Mouse (Mus musculus) spleen, embryonic (tissue): ENCODE results near the gene Fbrsl1.

ENCODE experiments used
- CTCF ChIA-PET: fragments of 350-600 bp; sonication (Branson Sonifier 250); formaldehyde crosslinking; loops from one replicate; lab custom pipeline; 2022; lab: Charles Lee

Gene Fbrsl1

GRCm38 (mm10) chr5:110415806-110416700 is 32.2 kb downstream of the Fbrsl1 start:
- CTCF ChIA-PET, result interaction anchor here (0.6 kb wide), 1 partner anchor 10 kb away, joined by 3 read pairs; no protein-coding TSS in a partner anchor

GRCm38 (mm10) chr5:110415022-110415421 is 33.3 kb downstream of the Fbrsl1 start:
- CTCF ChIA-PET, result no interaction called here

DNA sequence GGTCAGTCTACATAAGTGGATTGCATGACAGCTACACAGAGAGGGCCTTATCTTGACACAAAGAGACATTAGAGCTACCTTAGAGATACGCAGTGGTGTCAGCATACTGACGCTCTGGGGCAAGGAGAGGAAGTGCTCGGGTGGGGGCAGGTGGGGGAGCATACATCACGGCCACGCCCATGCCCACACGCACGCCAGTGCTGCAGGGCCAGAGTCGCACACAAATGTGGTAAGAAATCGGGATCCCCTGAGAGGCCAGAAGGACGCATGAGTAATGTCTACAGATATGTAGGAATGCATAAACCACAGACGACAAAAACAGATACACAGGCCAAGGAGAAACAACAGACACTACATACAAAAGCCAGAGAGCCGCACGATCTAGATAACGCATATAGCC is 35.3 kb downstream of the Fbrsl1 start:
- CTCF ChIA-PET, result no interaction called here

DNA sequence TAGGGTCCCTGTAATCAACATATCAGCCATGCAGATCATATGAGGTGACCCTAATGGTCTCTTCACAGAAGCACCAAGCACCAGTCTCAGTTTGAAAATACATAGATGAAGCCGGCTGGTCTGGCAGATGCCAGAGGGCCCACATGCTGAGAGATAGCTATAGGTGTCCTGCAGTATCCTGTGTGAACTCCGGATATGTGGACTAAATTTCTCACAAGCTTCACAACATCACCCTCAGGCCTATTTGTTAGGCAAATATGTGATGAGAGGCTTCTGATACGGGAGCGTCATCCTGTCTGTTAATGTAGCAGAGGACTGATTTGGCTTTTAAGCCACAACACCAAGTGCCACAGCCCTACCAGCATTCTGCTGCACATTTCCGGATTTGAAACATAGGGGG is 37.9 kb downstream of the Fbrsl1 start:
- CTCF ChIA-PET, result no interaction called here

DNA sequence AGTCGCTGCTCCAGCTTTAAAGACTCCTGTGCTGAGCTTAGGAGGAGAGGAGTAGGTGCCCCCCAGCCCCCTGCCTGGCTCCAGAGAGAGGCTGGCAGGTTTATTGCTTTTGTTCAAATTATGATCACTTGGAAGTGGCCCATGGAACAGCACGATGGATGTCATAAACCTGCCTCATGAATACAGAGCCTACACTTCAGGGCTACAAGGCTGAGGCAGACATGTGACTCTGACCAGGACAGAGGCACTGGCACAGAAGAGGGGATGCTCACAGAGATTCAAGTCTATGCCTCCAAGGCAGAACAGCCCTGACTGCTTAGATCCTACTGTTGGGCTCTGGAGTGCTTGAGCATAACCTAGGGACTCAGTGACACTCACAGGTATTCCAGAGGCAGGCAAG is 39.3 kb downstream of the Fbrsl1 start:
- CTCF ChIA-PET, result no interaction called here

DNA sequence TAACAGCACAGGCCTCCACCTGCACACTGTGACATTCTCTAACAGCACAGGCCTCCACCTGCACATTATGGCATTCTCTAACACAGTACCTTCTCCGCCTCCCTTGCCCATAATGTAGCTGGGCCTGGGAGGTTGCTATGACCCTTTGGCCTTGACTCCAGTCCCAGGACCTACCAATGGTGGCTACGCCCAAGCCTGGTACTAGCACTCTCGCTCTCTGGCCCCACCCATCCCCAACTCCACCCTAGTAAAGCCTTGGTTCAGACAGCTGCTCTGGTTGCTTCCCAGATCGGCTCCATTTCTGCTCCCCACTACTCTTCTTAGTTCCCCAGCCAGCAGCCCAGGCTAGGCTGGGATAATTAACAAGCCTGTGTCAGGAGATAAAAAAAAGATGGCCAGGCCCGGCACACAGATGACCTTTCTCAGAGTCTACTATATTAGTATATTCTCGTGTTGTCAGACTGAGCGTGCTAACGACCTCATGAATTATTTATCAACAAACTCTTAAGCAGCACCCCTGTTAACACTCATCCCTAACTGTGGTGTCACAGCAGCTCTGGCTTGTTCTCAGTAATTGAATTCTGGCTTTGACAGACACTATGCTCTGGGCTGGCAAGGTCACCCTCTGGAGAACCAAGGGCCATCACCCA is 42.1 kb downstream of the Fbrsl1 start:
- CTCF ChIA-PET, result interaction anchor here (0.9 kb wide), 1 partner anchor 9 kb away, joined by 3 read pairs; no protein-coding TSS in a partner anchor

GRCm38 (mm10) chr5:110403931-110404330 is 44.4 kb downstream of the Fbrsl1 start:
- CTCF ChIA-PET, result no interaction called here

DNA sequence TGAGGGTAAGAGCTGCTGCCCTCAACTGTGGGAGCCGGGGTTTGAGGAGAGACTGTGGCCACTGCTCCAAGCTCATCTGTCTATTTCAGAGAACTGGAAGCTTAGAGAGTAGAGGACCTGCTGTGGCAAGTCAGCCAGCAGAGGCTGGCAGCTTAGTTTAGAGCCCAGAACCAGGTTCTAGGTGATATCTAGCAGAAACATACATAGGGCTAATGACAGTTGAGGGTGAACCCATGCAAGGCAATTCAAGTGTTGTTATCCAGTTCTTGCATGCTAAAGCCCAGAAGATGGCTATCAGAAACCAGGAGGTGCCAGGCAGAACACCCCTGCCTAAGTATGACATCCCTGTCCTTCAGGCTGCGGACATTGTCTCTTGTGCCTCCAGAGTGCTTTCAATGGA is 45.7 kb downstream of the Fbrsl1 start:
- CTCF ChIA-PET, result interaction anchor here (0.5 kb wide), 1 partner anchor 1231 kb away, joined by 7 read pairs; no protein-coding TSS in a partner anchor

DNA sequence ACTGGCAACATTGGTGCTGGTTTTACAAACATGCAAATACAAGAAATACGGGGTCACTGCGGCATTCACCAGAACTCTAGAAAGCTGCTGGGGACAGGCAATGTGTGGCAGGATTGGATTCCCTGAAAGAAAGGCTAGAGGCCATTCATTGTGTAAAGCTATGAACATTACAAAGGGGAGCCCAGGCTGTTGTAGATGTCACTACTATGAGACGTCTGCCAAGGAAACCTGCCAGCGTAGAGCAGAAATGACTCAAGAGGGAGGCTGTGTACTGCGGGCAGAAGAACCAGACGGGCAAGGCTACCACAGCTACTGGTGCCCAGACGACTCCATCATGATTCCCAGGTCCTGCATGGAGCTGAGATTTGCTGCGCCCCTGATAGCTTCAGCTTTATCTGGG is 47.2 kb downstream of the Fbrsl1 start:
- CTCF ChIA-PET, result no interaction called here

- CTCF ChIA-PET, result no interaction called here
Observed at GRCm38 (mm10) chr5:110395006-110395661, 53.2 kb downstream of the Fbrsl1 start.

DNA sequence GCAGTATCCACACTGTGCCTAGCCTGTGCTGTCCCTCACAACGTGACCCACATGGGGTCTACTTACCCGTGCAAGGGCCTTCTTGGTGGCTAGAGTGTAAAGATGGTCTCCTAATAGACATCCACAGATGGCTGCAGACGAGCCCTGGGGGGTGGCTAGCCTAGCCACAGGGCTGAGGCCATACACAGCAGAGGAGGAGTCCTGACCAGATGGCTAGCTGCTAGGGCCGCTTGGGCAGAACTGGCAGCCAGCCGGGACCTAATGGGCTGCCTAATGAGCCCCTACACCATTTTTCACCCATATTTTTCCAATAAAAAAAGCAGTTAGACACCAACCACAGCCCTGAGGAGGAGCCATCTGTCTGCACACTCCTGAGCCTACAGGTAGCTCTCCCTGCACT is 55.6 kb downstream of the Fbrsl1 start:
- CTCF ChIA-PET, result no interaction called here

GRCm38 (mm10) chr5:110390631-110391030 is 57.7 kb downstream of the Fbrsl1 start:
- CTCF ChIA-PET, result no interaction called here

DNA sequence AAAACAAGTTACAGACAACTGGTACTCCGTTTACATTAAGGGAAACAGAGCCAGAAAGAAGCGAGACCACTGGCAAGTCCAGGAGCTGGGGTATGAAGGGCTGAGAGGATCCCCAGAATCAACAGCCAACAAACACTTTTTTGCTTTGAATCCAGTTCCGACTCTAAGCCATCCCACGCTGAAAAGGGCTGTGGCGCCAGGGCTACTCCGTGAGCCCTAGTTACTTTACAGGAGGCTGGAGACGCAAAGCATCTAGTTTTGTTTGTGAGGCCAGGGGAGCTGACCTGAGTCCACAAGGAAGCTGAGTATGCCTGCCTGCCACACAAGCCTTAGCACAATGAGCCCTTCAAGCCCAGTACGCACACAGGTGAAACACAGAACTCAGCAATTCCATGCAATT is 61.0 kb downstream of the Fbrsl1 start:
- CTCF ChIA-PET, result no interaction called here

DNA sequence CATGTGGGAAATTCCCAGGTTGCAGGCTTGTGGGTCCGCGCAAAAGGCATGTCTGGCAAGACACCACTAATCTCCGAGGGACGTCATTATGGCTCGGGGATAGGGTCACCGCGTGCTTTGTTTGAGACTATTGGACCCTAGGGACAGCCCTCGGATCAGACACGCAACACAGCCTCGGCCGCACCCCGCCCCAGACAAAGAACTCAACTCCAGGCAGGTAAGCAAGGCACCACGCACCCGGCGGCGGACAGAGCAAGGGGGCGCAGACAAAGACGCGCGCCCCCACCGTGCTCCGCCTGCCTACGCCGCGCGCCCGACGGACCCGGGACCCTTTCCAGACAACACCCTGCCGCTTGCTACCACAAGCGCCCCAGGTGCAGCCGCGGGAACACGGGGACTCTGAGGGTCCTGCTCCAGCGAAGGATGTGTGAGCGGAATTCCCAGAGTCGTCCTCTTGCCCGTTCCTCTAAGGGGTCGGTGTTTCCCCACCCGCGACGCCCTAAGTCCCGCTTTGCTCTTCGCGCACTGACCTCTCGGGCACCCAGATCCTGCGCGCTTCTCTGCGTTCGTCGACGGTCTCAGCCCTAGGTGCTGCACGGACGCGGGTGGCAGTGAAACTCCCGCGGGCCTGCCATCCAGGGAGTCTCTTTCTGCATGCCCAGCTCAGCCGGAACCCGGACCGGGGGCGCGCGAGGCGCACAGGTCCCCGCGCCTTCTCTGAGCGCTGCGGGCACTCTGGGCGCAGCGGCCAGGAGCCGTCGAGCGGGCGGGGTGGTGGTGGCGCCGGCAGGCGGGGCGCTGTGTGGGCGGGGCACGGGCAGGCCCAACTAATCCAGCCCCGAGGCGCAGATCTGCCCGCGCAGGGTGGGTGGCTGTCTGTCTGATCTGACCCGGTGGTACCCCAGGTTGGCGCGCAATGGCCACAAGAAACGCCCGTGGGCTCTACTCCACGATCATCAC is 61.7 kb downstream of the Fbrsl1 start:
- CTCF ChIA-PET, result no interaction called here

- CTCF ChIA-PET, result no interaction called here
Observed at GRCm38 (mm10) chr5:110385263-110385662, 63.0 kb downstream of the Fbrsl1 start.

- CTCF ChIA-PET, result no interaction called here
Observed at GRCm38 (mm10) chr5:110384491-110384890, 63.8 kb downstream of the Fbrsl1 start.

DNA sequence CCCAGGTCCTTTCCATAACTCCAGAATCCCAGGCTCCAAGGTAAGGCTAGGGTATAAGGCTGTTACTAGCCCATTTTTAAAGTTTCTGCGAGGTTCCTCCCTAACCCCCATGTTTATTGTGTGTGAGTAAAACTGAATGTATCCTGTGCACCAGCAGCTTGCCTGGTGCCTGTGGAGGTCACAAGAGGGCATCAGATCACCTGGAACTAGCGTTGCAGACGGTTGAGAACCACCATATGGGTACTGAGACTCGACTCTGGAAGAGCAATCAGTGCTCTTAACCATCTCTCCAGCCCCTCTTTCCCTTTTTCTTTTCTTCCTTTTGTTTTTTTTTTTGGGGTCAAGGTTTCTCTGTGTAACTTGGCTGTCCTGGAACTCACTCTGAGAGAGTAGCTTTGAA is 68.5 kb downstream of the Fbrsl1 start:
- CTCF ChIA-PET, result no interaction called here

GRCm38 (mm10) chr5:110379086-110379485 is 69.2 kb downstream of the Fbrsl1 start:
- CTCF ChIA-PET, result no interaction called here

DNA sequence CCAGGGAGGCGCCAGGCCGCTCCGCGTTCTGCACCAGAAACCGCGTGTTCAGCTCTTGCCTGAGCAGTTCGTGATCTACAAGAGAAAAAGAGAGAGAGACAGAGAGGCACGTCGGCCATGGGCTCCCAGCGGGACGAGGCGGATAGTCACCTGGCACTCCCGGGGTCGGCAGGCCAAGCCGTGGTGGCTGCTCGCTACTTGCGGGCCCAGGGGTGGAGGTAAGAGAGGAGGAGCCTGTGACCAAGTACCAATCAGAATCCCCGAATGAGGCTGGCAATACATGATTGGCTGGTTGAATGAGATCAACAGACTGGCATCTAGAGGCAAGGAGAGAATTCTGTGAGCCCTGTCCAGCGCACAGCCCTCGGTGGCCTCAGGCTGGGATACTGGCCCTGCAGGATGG is 70.1 kb downstream of the Fbrsl1 start:
- CTCF ChIA-PET, result no interaction called here

GRCm38 (mm10) chr5:110376802-110377433 is 71.4 kb downstream of the Fbrsl1 start:
- CTCF ChIA-PET, result interaction anchor here (1.5 kb wide), 1 partner anchor 13 kb away, joined by 4 read pairs; no protein-coding TSS in a partner anchor
